Mouse (Mus musculus) embryonic facial prominence, embryonic 10.5 days (tissue): Measurements from ENCODE around the gene 1700061G19Rik. TPM values are rescaled to one million over a fixed set of nuclear protein-coding genes. Genes with fewer than 3 reads are reported as not detected.

Source experiments
- DNase-seq: peaks from one replicate; pipeline ENCODE4 v3.0.0-alpha.2; 2017; ENCODE audit warnings: low spot score
- H3K27ac ChIP-seq: fragments of 300-500 bp; sonication (generic); replicated peaks from 2 replicates; pipeline ENCODE4 v1.5.1; 2016; ENCODE audit warnings: mild to moderate bottlenecking
- H3K27me3 ChIP-seq: fragments of 300-500 bp; sonication (generic); replicated peaks from 2 replicates; pipeline ENCODE4 v1.6.1; 2016; ENCODE audit warnings: low read depth, mild to moderate bottlenecking; ENCODE audit not compliant: poor library complexity, severe bottlenecking
- H3K36me3 ChIP-seq: fragments of 300-500 bp; sonication (generic); replicated peaks from 2 replicates; pipeline ENCODE4 v1.6.1; 2016; ENCODE audit warnings: mild to moderate bottlenecking, moderate library complexity
- H3K4me1 ChIP-seq: fragments of 300-500 bp; sonication (generic); 2 replicates; pipeline ENCODE4 v1.6.1; 2016
- H3K4me3 ChIP-seq: fragments of 300-500 bp; sonication (generic); 2 replicates; pipeline ENCODE4 v1.5.1; 2016; ENCODE audit warnings: mild to moderate bottlenecking, moderate library complexity
- H3K9me3 ChIP-seq: fragments of 300-500 bp; sonication (generic); 2 replicates; pipeline ENCODE4 v1.6.1; 2016; ENCODE audit warnings: mild to moderate bottlenecking
- WGBS: fragments of 180-500 bp; shearing (Covaris S2); methylation state at CpG from one replicate; pipeline ENCODE4 v1.1.7; 2016; 5-methylcytosine and 5-hydroxymethylcytosine counted together
- polyA plus RNA-seq: library from polyadenylated mRNA; unstranded; fragments of >200 nt; fragmentation: Nextera tagmentation; extraction: Ambion mirVana; gene quantifications from 2 replicates; pipeline ENCODE4 v1.2.1, GENCODE M21; 2016

1700061G19Rik gene
- 0.44 and 0.52 TPM in 2 replicates for polyA plus RNA-seq

- H3K27ac ChIP-seq: no peak within 1 kb of the TSS
Observed at GRCm38 (mm10) chr17:56874936-56875651, at the start of gene 1700061G19Rik. 1700061G19Rik (plus strand) TSS chr17:56875477.

DNA sequence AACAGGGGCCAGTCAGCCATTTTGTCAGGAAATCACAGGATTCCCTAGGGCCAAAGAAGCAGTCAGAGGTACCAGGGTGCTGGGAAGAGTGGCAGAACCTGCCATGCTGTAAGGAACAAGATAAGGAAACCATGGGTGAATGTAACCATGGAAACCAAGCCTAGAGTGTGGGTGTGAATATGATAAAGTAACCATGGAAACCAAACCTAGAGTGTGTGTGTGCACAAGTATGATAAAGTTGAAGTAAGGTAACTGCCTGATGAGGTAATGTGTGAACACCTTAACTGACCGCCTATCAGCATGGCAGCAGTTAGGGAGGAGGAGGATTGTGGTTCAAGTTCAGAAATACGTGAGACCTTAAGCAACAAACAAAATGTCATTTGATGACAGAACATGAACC lies 48.6 kb upstream of the 1700061G19Rik start:
- H3K4me3 ChIP-seq: no peak overlapping the region
- no peak overlapping the region for H3K27ac ChIP-seq
- no peak for DNase-seq
- H3K36me3 ChIP-seq: no peaks in the 10 kb centered on the region
- WGBS: 86% methylated on average over 2 of the region's 2 CpGs
- peaks cover 24% of the 10 kb centered on the region for H3K4me1 ChIP-seq
- H3K27me3 ChIP-seq: peaks cover 41% of the 10 kb centered on the region
- no peaks in the 10 kb centered on the region for H3K9me3 ChIP-seq

More at GRCm38 (mm10) chr17:56874936-56875651, at the start of gene 1700061G19Rik:
- WGBS: 87% methylated on average over 12 of the region's 12 CpGs
- no peaks in the 10 kb centered on the region for H3K4me1 ChIP-seq
- DNase-seq: no peak
- H3K9me3 ChIP-seq: no peaks in the 10 kb centered on the region
- H3K4me3 ChIP-seq: no peak within 1 kb of the TSS
- H3K27me3 ChIP-seq: no peaks in the 10 kb centered on the region
- no peaks in the 10 kb centered on the region for H3K36me3 ChIP-seq

GRCm38 (mm10) chr17:56829171-56829570 lies 46.1 kb upstream of the 1700061G19Rik start:
- Histone ChIP-seq H3K9me3 (no peaks in the 10 kb centered on the region), H3K4me1 (peaks cover 24% of the 10 kb centered on the region), H3K27ac (no peak overlapping the region), H3K4me3 (peak overlapping the region; percentile 79), H3K36me3 (no peaks in the 10 kb centered on the region), H3K27me3 (peaks cover 59% of the 10 kb centered on the region)
- WGBS: 21% methylated on average over 11 of the region's 11 CpGs
- no peak for DNase-seq

- under 1% methylated on average over 27 of the region's 27 CpGs for WGBS
- Histone ChIP-seq H3K9me3 (no peaks in the 10 kb centered on the region), H3K27ac (no peak overlapping the region), H3K4me1 (peaks cover 19% of the 10 kb centered on the region), H3K36me3 (no peaks in the 10 kb centered on the region), H3K27me3 (peaks cover 59% of the 10 kb centered on the region), H3K4me3 (peak overlapping the region; percentile 79)
- DNase-seq: peak; percentile 63
Observed at GRCm38 (mm10) chr17:56829795-56830194, 45.5 kb upstream of the 1700061G19Rik start.

GRCm38 (mm10) chr17:56830411-56831110 lies 44.7 kb upstream of the 1700061G19Rik start, which contains the start of gene Rfx2:
Rfx2 (minus strand) TSS chr17:56831013.
- Histone ChIP-seq H3K4me3 (peak within 1 kb of the TSS; percentile 79), H3K36me3 (no peaks in the 10 kb centered on the region), H3K9me3 (no peaks in the 10 kb centered on the region), H3K27ac (peak within 1 kb of the TSS; percentile 79), H3K27me3 (peaks cover 59% of the 10 kb centered on the region), H3K4me1 (peaks cover 18% of the 10 kb centered on the region)
- WGBS: under 1% methylated on average over 60 of the region's 62 CpGs
- no peak for DNase-seq

DNA sequence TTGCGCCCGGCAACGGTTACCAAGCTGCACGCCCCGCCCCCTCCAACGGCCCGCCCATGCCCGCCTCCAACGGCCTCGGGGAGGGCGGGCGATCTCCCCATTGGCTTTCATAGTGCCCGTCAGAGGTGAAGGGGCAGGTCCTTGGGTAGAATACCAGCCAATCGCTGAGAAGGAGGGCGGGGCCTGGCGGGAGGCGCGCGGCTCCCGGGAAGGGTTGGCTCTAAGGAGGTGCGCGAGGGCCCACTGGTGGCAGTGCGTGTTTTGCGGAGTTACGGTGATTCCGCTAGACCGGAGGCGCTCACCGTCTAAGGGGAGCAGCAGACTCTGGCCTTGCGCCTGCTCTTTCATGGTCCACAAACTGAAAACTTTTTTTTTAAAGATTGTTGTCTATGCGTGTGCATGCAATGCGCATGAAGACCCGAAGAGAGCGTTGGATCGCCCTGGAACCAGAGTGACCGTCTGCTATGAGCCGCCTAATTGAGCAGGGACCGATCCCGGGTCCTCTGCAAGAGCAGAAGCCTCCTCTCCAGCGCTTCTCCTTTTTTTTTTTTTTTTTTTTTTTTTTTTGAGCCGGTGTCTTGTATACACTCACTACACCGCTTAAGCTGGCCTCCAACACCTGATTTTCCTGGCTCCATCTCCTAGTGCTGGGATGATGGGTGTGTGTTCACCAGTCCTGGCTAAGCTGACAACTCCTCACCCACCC lies 44.0 kb upstream of the 1700061G19Rik start:
- Histone ChIP-seq H3K4me1 (peaks cover 18% of the 10 kb centered on the region), H3K9me3 (no peaks in the 10 kb centered on the region), H3K4me3 (peak overlapping the region; percentile 79), H3K27me3 (peaks cover 59% of the 10 kb centered on the region), H3K27ac (peak overlapping the region; percentile 79), H3K36me3 (no peaks in the 10 kb centered on the region)
- DNase-seq: peak; percentile 99
- under 1% methylated on average over 42 of the region's 42 CpGs for WGBS

GRCm38 (mm10) chr17:56832918-56833317 lies 42.4 kb upstream of the 1700061G19Rik start:
- DNase-seq: no peak
- Histone ChIP-seq H3K9me3 (no peaks in the 10 kb centered on the region), H3K4me3 (no peak overlapping the region), H3K36me3 (no peaks in the 10 kb centered on the region), H3K27me3 (peaks cover 49% of the 10 kb centered on the region), H3K27ac (no peak overlapping the region), H3K4me1 (peaks cover 18% of the 10 kb centered on the region)
- WGBS: 76% methylated on average over 1 of the region's 1 CpGs

- Histone ChIP-seq H3K27me3 (peaks cover 44% of the 10 kb centered on the region), H3K4me1 (peaks cover 18% of the 10 kb centered on the region), H3K36me3 (no peaks in the 10 kb centered on the region), H3K27ac (no peak overlapping the region), H3K9me3 (no peaks in the 10 kb centered on the region), H3K4me3 (no peak overlapping the region)
- WGBS: 91% methylated on average over 1 of the region's 1 CpGs
- no peak for DNase-seq
Observed at GRCm38 (mm10) chr17:56833381-56833780, 41.9 kb upstream of the 1700061G19Rik start.

- Histone ChIP-seq H3K4me1 (no peaks in the 10 kb centered on the region), H3K9me3 (no peaks in the 10 kb centered on the region), H3K36me3 (no peaks in the 10 kb centered on the region), H3K4me3 (no peak overlapping the region), H3K27ac (no peak overlapping the region), H3K27me3 (peaks cover 20% of the 10 kb centered on the region)
- 91% methylated on average over 8 of the region's 8 CpGs for WGBS
- no peak for DNase-seq
Observed at GRCm38 (mm10) chr17:56836336-56836735, 38.9 kb upstream of the 1700061G19Rik start.

GRCm38 (mm10) chr17:56840524-56840923 lies 34.8 kb upstream of the 1700061G19Rik start:
- no peak for DNase-seq
- 76% methylated on average over 7 of the region's 7 CpGs for WGBS
- no peaks in the 10 kb centered on the region for H3K9me3 ChIP-seq
- H3K27ac ChIP-seq: no peak overlapping the region
- no peak overlapping the region for H3K4me3 ChIP-seq
- H3K4me1 ChIP-seq: no peaks in the 10 kb centered on the region
- no peaks in the 10 kb centered on the region for H3K27me3 ChIP-seq
- no peaks in the 10 kb centered on the region for H3K36me3 ChIP-seq

DNA sequence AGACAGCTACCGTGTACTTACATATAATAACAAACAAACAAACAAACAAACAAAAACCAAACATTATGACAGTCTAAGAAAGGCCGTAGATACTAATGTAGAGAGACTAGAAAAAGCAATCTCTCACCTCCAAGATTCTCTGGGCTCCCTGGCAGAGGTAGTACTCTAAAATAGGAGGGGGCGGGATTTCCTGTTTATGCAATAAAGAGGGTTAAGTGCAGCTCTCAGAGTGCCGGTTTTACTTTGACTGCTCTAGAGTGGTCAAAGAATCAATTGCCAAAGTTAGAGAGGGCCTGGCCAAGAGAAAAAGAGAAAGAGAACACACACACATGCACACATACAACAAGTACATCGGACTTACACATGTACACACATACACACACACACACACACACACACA lies 33.1 kb upstream of the 1700061G19Rik start:
- no peak overlapping the region for H3K4me3 ChIP-seq
- no peaks in the 10 kb centered on the region for H3K9me3 ChIP-seq
- H3K27ac ChIP-seq: no peak overlapping the region
- no peaks in the 10 kb centered on the region for H3K27me3 ChIP-seq
- no peaks in the 10 kb centered on the region for H3K36me3 ChIP-seq
- no peaks in the 10 kb centered on the region; the same call in 1 of the 2 replicates for H3K4me1 ChIP-seq
- DNase-seq: no peak
- 82% methylated on average over 5 of the region's 5 CpGs for WGBS

DNA sequence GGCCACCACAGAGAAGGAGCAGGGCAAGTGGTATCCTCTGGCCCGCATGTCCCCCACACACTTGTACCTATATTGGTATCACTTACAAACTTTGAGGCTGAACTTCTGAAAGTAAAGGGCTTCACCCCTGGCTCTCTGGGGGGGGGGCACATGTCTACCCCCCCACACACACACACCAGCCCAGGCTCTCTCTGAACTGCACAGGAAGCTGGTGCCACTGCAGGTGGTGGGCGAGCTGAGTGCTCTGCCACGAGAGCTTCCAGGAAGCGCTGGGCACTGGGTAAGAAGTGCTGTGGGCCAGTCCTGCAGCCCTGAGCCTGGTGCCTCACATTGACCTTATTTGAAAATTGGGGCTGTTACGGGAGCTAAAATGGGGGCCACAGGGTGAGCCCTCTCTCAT lies 31.6 kb upstream of the 1700061G19Rik start:
- H3K36me3 ChIP-seq: no peaks in the 10 kb centered on the region
- 82% methylated on average over 5 of the region's 5 CpGs for WGBS
- H3K27ac ChIP-seq: no peak overlapping the region
- H3K4me1 ChIP-seq: no peaks in the 10 kb centered on the region; the same call in 1 of the 2 replicates
- H3K4me3 ChIP-seq: no peak overlapping the region
- DNase-seq: no peak
- H3K9me3 ChIP-seq: no peaks in the 10 kb centered on the region
- no peaks in the 10 kb centered on the region for H3K27me3 ChIP-seq
